Mouse (Mus musculus) hindbrain, embryonic 16.5 days (tissue): ENCODE results near the gene Cpsf4l. TPM values are rescaled to one million over a fixed set of nuclear protein-coding genes. Genes with fewer than 3 reads are reported as not detected.

Experiments
- ATAC-seq: fragments of 200-750 bp; cut with Nextera tagmentation; 2 replicates; pipeline ENCODE4 v1.8.0; 2017; ENCODE audit warnings: moderate TSS enrichment, moderate library complexity
- H3K27ac ChIP-seq: fragments of 300-500 bp; sonication (generic); 2 replicates; pipeline ENCODE4 v1.5.1; 2014; ENCODE audit warnings: low read depth, mild to moderate bottlenecking, control low read depth, low read length, moderate library complexity
- H3K27me3 ChIP-seq: fragments of 300-500 bp; sonication (generic); replicated peaks from 2 replicates; pipeline ENCODE4 v1.6.1; 2014; ENCODE audit warnings: low read length; ENCODE audit not compliant: control insufficient read depth, insufficient read depth
- H3K36me3 ChIP-seq: fragments of 300-500 bp; sonication (generic); 2 replicates; pipeline ENCODE4 v1.6.1; 2014; ENCODE audit warnings: mild to moderate bottlenecking, low read length, moderate library complexity, mixed read lengths; ENCODE audit not compliant: control insufficient read depth, insufficient read depth
- H3K4me1 ChIP-seq: fragments of 300-500 bp; sonication (generic); 2 replicates; pipeline ENCODE4 v1.6.1; 2014; ENCODE audit warnings: low read depth, low read length; ENCODE audit not compliant: control insufficient read depth, insufficient read depth
- H3K4me2 ChIP-seq: fragments of 300-500 bp; sonication (generic); 2 replicates; pipeline ENCODE4 v1.6.1; 2014; ENCODE audit warnings: mild to moderate bottlenecking, low read length, control low read depth, moderate library complexity
- H3K4me3 ChIP-seq: fragments of 300-500 bp; sonication (generic); 2 replicates; pipeline ENCODE4 v1.5.1; 2014; ENCODE audit warnings: mild to moderate bottlenecking, low read length, control low read depth, moderate library complexity
- H3K9ac ChIP-seq: fragments of 300-500 bp; sonication (generic); 2 replicates; pipeline ENCODE4 v1.6.1; 2014; ENCODE audit warnings: low read depth, mild to moderate bottlenecking, control low read depth, low read length, moderate library complexity
- H3K9me3 ChIP-seq: fragments of 300-500 bp; sonication (generic); 2 replicates; pipeline ENCODE4 v1.6.1; 2014; ENCODE audit warnings: mild to moderate bottlenecking, low read length, moderate library complexity; ENCODE audit not compliant: control insufficient read depth
- WGBS: fragments of 180-500 bp; shearing (Covaris S2); extraction: QIAGEN DNeasy Blood & Tissue Kit; methylation state at CpG from one replicate; pipeline ENCODE4 v1.1.7; 2014; 5-methylcytosine and 5-hydroxymethylcytosine counted together
- polyA plus RNA-seq: library from polyadenylated mRNA; unstranded; fragments of >200 nt; fragmentation: Nextera tagmentation; extraction: Ambion mirVana; gene quantifications from 2 replicates; pipeline ENCODE4 v1.2.1, GENCODE M21; 2015

The Cpsf4l gene
- polyA plus RNA-seq, result 0.19 and 0.26 TPM in 2 replicates

- ATAC-seq, result peak; percentile 49
- H3K9me3 ChIP-seq, result no peaks in the 10 kb centered on the region
- H3K27ac ChIP-seq, result peak within 1 kb of the TSS; percentile 72; the same call in 1 of the 2 replicates
- H3K36me3 ChIP-seq, result peaks cover 4% of the 10 kb centered on the region; the same call in 1 of the 2 replicates
- peaks cover 14% of the 10 kb centered on the region for H3K4me1 ChIP-seq
- no peak within 1 kb of the TSS for H3K4me2 ChIP-seq
- 9% methylated on average over 11 of the region's 11 CpGs for WGBS
- peak within 1 kb of the TSS; percentile 44 for H3K9ac ChIP-seq
- no peak within 1 kb of the TSS for H3K4me3 ChIP-seq
- peaks cover 2% of the 10 kb centered on the region; the same call in 1 of the 2 replicates for H3K27me3 ChIP-seq
Measured at GRCm38 (mm10) chr11:113709731-113710256, at the start of gene Cpsf4l. TSS of gene Cpsf4l (minus strand) at chr11:113710017.

DNA sequence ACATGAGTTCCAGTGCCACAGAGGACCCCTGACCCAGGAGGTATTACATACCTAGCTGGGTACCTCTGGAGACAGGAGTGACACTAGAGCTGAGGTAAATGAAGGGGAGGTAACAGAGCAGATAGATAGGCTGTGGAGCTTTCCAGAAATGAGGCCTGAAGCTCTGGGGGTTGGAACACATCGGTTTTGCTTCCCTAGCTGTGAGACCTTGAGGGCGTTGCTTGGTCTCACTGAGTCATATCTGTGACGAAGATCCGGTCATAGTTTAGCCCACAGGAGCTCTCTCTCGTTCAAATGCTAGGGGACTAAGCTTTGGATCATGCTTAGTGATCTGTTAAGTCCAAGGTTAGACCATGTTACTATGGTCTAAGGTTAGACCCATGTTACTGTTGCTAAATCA is 49.0 kb upstream of the Cpsf4l start:
- no peaks in the 10 kb centered on the region for H3K9me3 ChIP-seq
- no peaks in the 10 kb centered on the region for H3K36me3 ChIP-seq
- no peak overlapping the region for H3K9ac ChIP-seq
- H3K27me3 ChIP-seq, result no peaks in the 10 kb centered on the region
- H3K4me3 ChIP-seq, result no peak overlapping the region
- no peak overlapping the region for H3K4me2 ChIP-seq
- H3K27ac ChIP-seq, result no peak overlapping the region
- 0 out of 2 replicates have a peak, but pooled peaks cover 3% of the 10 kb centered on the region for H3K4me1 ChIP-seq
- WGBS, result 88% methylated on average over 5 of the region's 5 CpGs
- no peak for ATAC-seq

DNA sequence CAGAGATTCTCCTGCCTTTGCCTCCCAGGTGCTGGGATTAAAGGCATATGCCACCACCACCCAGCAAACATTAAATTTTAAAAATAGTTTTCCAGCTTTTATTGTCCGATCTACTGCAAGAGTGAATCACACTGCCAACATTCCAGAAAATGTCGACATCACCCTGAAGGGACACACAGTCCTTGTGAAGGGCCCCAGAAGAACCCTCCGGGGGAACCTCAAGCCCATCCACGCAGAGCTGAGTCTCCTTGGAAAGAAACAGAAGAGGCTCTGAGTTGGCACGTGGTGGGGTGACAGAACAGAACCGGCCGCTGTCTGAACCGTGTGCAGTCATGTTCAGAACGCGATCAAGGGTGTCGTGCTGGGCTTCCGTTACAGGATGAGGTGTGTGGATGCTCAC is 46.8 kb upstream of the Cpsf4l start:
- no peak overlapping the region for H3K4me3 ChIP-seq
- H3K9ac ChIP-seq, result no peak overlapping the region
- no peak for ATAC-seq
- no peaks in the 10 kb centered on the region for H3K27me3 ChIP-seq
- no peaks in the 10 kb centered on the region for H3K36me3 ChIP-seq
- no peaks in the 10 kb centered on the region for H3K9me3 ChIP-seq
- H3K27ac ChIP-seq, result no peak overlapping the region
- peaks cover 4% of the 10 kb centered on the region for H3K4me1 ChIP-seq
- H3K4me2 ChIP-seq, result no peak overlapping the region
- WGBS, result 94% methylated on average over 12 of the region's 12 CpGs

GRCm38 (mm10) chr11:113755878-113756277 is 46.1 kb upstream of the Cpsf4l start:
- H3K4me1 ChIP-seq, result peaks cover 4% of the 10 kb centered on the region
- 95% methylated on average over 14 of the region's 14 CpGs for WGBS
- no peaks in the 10 kb centered on the region for H3K36me3 ChIP-seq
- H3K27ac ChIP-seq, result no peak overlapping the region
- H3K9me3 ChIP-seq, result no peaks in the 10 kb centered on the region
- H3K27me3 ChIP-seq, result no peaks in the 10 kb centered on the region
- no peak for ATAC-seq
- no peak overlapping the region for H3K4me2 ChIP-seq
- H3K9ac ChIP-seq, result no peak overlapping the region
- no peak overlapping the region for H3K4me3 ChIP-seq

DNA sequence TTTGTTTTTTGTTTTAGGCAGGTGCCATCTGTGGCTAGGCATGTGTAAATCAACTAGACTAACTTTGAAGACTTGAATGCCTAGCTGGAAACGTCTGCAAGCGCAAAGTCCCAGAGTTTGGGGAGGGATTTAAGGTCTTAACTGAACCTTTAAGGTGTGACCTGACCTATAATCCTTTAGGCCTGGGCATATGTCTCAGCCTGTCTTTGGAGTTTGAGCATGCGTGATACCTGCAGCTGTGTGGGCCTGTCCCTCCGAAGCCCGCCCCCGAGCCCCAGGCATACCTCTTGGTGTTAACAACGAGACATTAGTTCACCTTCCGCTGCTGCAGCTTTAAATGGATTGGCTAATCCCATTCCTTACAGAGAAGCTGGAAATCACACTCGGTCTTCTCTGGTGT is 45.0 kb upstream of the Cpsf4l start:
- no peak for ATAC-seq
- Histone ChIP-seq H3K36me3 (no peaks in the 10 kb centered on the region), H3K27ac (no peak overlapping the region), H3K9me3 (no peaks in the 10 kb centered on the region), H3K9ac (no peak overlapping the region), H3K27me3 (no peaks in the 10 kb centered on the region), H3K4me1 (peaks cover 9% of the 10 kb centered on the region), H3K4me2 (no peak overlapping the region), H3K4me3 (no peak overlapping the region)
- 55% methylated on average over 9 of the region's 9 CpGs for WGBS

GRCm38 (mm10) chr11:113752685-113753430 is 43.0 kb upstream of the Cpsf4l start:
- Histone ChIP-seq H3K4me1 (peaks cover 29% of the 10 kb centered on the region), H3K27me3 (no peaks in the 10 kb centered on the region), H3K9ac (no peak overlapping the region), H3K36me3 (no peaks in the 10 kb centered on the region), H3K4me3 (no peak overlapping the region), H3K4me2 (no peak overlapping the region), H3K9me3 (no peaks in the 10 kb centered on the region), H3K27ac (no peak overlapping the region)
- no peak for ATAC-seq
- WGBS, result 91% methylated on average over 10 of the region's 10 CpGs

- WGBS, result 30% methylated on average over 15 of the region's 15 CpGs
- H3K9me3 ChIP-seq, result no peaks in the 10 kb centered on the region
- H3K4me2 ChIP-seq, result peak overlapping the region; percentile 90
- peak overlapping the region; percentile 59 for H3K9ac ChIP-seq
- ATAC-seq, result peak; percentile 3; the same call in 1 of the 2 replicates
- no peaks in the 10 kb centered on the region for H3K27me3 ChIP-seq
- peaks cover 35% of the 10 kb centered on the region for H3K4me1 ChIP-seq
- peak overlapping the region; percentile 97 for H3K27ac ChIP-seq
- peak overlapping the region; percentile 94 for H3K4me3 ChIP-seq
- H3K36me3 ChIP-seq, result no peaks in the 10 kb centered on the region
Measured at GRCm38 (mm10) chr11:113752158-113752661, 42.4 kb upstream of the Cpsf4l start.

DNA sequence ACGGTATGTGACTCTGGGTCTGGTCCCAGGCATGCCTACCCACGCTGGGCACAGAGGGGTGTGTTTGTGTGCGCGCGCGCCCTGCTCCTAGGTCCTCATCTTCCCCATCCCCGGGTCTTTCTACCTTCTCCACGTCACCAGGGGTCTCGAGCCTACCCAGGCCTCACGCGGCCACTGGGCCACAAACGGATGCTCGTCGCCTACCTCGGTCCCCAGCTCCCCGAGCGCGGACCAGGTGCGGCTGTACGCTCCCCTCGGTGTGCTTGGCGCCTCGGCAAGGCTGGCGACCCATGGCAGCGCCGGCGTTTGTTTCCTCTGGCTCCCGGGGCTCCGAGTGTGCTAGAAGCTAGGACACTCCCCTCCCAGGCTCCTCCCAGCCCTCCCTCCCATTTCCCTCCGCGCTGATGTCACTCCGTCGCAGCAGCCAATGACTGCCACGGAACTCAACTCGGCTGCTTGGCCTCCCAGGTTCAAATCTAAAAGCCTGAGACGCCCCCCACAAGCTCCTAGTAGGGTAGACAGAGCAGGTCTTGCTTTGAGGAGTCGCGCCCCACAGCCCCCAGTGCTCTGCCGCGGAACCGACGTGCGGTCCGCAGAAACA is 41.8 kb upstream of the Cpsf4l start, which contains the start of gene Cdc42ep4:
Gene Cdc42ep4 (minus strand): TSS at position 398 of the 601 bp plus-strand sequence.
- Histone ChIP-seq H3K4me1 (peaks cover 35% of the 10 kb centered on the region), H3K4me3 (peak within 1 kb of the TSS; percentile 94), H3K9ac (peak within 1 kb of the TSS; percentile 99), H3K27me3 (no peaks in the 10 kb centered on the region), H3K9me3 (no peaks in the 10 kb centered on the region), H3K36me3 (no peaks in the 10 kb centered on the region), H3K27ac (peak within 1 kb of the TSS; percentile 97), H3K4me2 (peak within 1 kb of the TSS; percentile 90)
- ATAC-seq, result peak; percentile 92
- 0% methylated on average over 44 of the region's 44 CpGs for WGBS
